Mouse (Mus musculus): ENCODE measurements around the gene Hoxd4. TPM values are rescaled to one million over a fixed set of nuclear protein-coding genes. Genes with fewer than 3 reads are reported as not detected.
A peak's percentile ranks its signal among the peaks of the same experiment; 100 is the strongest.

The Hoxd4 gene
- polyA plus RNA-seq, 1 experiment from 2014 or later = not detected

GRCm38 (mm10) chr2:74745540-74746297 lies 34.0 kb downstream of the Hoxd4 start:
- WGBS = 1% methylated on average over 6 of the region's 6 CpGs
- DNase-seq (ENCODE audit: low spot score, missing footprints) = peak; percentile 92

GRCm38 (mm10) chr2:74746298-74746921 lies 34.7 kb downstream of the Hoxd4 start:
- no peaks in the 10 kb centered on the region for H3K9me3 ChIP-seq (ENCODE audit: control insufficient read depth, low read length)
- H3K27ac ChIP-seq (ENCODE audit: low read depth, low read length) = no peak overlapping the region
- peaks cover 97% of the 10 kb centered on the region for H3K27me3 ChIP-seq (ENCODE audit: control insufficient read depth, insufficient read depth, low read length)
- WGBS = under 1% methylated on average over 58 of the region's 58 CpGs
- H3K4me2 ChIP-seq = no peak overlapping the region
- no peak overlapping the region for H3K4me3 ChIP-seq (ENCODE audit: low read depth, low read length)
- H3K9ac ChIP-seq (ENCODE audit: low read length) = no peak overlapping the region
- DNase-seq (ENCODE audit: low spot score, missing footprints) = peak; percentile 95
- no peaks in the 10 kb centered on the region for H3K36me3 ChIP-seq (ENCODE audit: control insufficient read depth, insufficient read depth, low read length)
- H3K4me1 ChIP-seq (ENCODE audit: control insufficient read depth, insufficient read depth, low read length) = peaks cover 6% of the 10 kb centered on the region
- ATAC-seq (ENCODE audit: low FRiP score) = 0 out of 2 replicates have a peak, but pooled peaks have one; percentile 20

More at GRCm38 (mm10) chr2:74745540-74746297, 34.0 kb downstream of the Hoxd4 start:
- Histone ChIP-seq H3K4me2 (no peak overlapping the region), H3K36me3 (ENCODE audit: control insufficient read depth, insufficient read depth, low read length) (no peaks in the 10 kb centered on the region), H3K27me3 (ENCODE audit: control insufficient read depth, insufficient read depth, low read length) (peaks cover 97% of the 10 kb centered on the region), H3K9ac (ENCODE audit: low read length) (no peak overlapping the region), H3K9me3 (ENCODE audit: control insufficient read depth, low read length) (no peaks in the 10 kb centered on the region), H3K27ac (ENCODE audit: low read depth, low read length) (no peak overlapping the region), H3K4me3 (ENCODE audit: low read depth, low read length) (no peak overlapping the region), H3K4me1 (ENCODE audit: control insufficient read depth, insufficient read depth, low read length) (peaks cover 6% of the 10 kb centered on the region)
- no peak for ATAC-seq (ENCODE audit: low FRiP score)

DNA sequence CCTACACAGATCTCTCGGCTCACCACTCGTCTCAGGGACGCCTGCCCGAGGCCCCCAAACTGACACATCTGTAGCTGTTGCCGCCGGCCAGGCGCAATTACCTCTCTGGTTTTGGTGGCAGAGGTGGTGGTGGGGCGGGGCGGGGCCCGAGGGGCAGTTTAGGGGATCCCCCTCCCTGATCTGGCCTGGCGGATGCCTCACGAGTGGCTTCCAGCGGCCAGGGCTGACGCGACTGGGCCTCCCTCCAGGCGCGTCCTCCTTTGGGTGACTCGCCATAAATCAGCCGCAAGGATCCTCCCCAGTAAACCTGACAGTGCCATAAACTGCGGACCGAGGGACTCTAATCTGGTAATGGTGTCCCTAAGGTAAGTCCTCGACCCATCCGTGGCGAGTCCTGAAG lies 35.3 kb downstream of the Hoxd4 start:
- Histone ChIP-seq H3K9ac (ENCODE audit: low read length) (no peak overlapping the region), H3K27me3 (ENCODE audit: control insufficient read depth, insufficient read depth, low read length) (peaks cover 97% of the 10 kb centered on the region), H3K9me3 (ENCODE audit: control insufficient read depth, low read length) (no peaks in the 10 kb centered on the region), H3K4me3 (ENCODE audit: low read depth, low read length) (no peak overlapping the region), H3K27ac (ENCODE audit: low read depth, low read length) (no peak overlapping the region), H3K4me2 (no peak overlapping the region), H3K4me1 (ENCODE audit: control insufficient read depth, insufficient read depth, low read length) (peaks cover 6% of the 10 kb centered on the region), H3K36me3 (ENCODE audit: control insufficient read depth, insufficient read depth, low read length) (no peaks in the 10 kb centered on the region)
- DNase-seq (ENCODE audit: low spot score, missing footprints) (peak; percentile 93), ATAC-seq (ENCODE audit: low FRiP score) (no peak)
- under 1% methylated on average over 24 of the region's 24 CpGs for WGBS

DNA sequence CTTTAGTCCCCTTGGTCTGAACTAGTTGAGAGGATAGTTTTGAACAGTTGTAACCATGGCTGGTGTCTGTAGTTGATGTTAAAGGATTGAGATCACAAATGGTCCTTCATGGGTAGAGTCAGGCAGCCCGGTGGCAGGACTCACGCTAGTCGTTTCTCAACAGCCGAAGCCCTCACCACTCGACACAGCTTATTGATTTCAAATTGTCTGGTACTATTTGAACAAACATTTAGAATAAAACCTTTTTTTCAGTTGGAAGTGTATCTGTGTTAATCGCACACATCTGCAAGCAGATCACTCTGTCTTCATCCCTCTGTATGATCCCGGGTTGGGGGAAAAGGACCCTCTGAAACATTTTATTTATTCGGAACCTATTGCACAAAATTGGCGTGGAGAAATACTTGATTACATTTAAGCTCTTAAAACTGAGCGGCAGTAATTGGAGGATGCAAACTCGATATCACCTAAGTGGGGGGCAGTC lies 36.0 kb downstream of the Hoxd4 start:
- no peak overlapping the region for H3K9ac ChIP-seq (ENCODE audit: low read length)
- ATAC-seq (ENCODE audit: low FRiP score) (no peak), DNase-seq (ENCODE audit: low spot score, missing footprints) (peak; percentile 94)
- WGBS = 3% methylated on average over 11 of the region's 11 CpGs
- no peaks in the 10 kb centered on the region for H3K9me3 ChIP-seq (ENCODE audit: control insufficient read depth, low read length)
- H3K27me3 ChIP-seq (ENCODE audit: control insufficient read depth, insufficient read depth, low read length) = peaks cover 97% of the 10 kb centered on the region
- peaks cover 9% of the 10 kb centered on the region for H3K4me1 ChIP-seq (ENCODE audit: control insufficient read depth, insufficient read depth, low read length)
- no peak overlapping the region for H3K4me2 ChIP-seq
- no peak overlapping the region for H3K4me3 ChIP-seq (ENCODE audit: low read depth, low read length)
- H3K27ac ChIP-seq (ENCODE audit: low read depth, low read length) = no peak overlapping the region
- H3K36me3 ChIP-seq (ENCODE audit: control insufficient read depth, insufficient read depth, low read length) = no peaks in the 10 kb centered on the region

- DNase-seq (ENCODE audit: low spot score, missing footprints) (peak; percentile 95), ATAC-seq (ENCODE audit: low FRiP score) (no peak)
- H3K4me3 ChIP-seq (ENCODE audit: low read depth, low read length) = no peak overlapping the region
- peaks cover 9% of the 10 kb centered on the region for H3K4me1 ChIP-seq (ENCODE audit: control insufficient read depth, insufficient read depth, low read length)
- peaks cover 98% of the 10 kb centered on the region for H3K27me3 ChIP-seq (ENCODE audit: control insufficient read depth, insufficient read depth, low read length)
- H3K9me3 ChIP-seq (ENCODE audit: control insufficient read depth, low read length) = no peaks in the 10 kb centered on the region
- no peak overlapping the region for H3K27ac ChIP-seq (ENCODE audit: low read depth, low read length)
- H3K9ac ChIP-seq (ENCODE audit: low read length) = no peak overlapping the region
- H3K4me2 ChIP-seq = no peak overlapping the region
- WGBS = 3% methylated on average over 9 of the region's 9 CpGs
- H3K36me3 ChIP-seq (ENCODE audit: control insufficient read depth, insufficient read depth, low read length) = no peaks in the 10 kb centered on the region
These were observed 36.8 kb downstream of the Hoxd4 start for GRCm38 (mm10) chr2:74748436-74748995.

DNA sequence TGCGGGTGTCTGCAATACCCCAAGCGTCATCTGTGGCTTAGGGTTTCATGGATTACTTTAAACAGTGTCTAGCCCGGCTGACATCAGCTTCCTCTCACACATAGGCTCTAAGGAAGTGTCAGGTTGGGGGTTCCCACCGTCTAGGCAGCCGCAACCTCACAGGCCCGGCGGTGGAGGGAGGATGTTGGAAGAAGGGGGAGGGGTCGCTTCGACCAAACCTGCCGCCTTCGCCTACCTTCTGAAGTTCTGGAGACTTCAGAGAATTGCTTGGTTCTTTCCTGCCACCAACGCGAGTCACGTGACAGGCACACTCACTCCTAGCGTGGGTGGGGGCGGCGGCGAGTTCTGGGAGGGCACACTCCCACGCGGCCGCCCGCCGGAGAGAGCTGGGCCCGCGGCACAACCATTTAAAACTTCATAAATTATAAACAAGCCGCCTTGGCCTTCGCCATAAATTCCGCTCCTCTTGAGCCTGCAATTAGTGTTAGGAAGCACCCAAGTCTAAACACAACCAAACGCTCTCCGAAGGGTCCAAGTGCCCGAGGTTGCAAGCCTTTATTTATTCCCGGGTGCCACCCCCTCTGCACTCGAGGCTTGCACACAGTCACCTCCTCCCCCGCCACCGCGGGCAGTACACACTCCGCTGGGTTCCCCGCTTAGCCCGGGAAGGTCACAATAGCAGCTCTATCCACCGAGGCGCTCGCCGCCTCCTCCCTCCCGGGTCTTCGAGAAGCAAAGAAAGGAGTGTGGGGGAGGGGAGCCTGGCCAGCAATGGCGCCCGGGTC lies 37.8 kb downstream of the Hoxd4 start:
- H3K4me3 ChIP-seq (ENCODE audit: low read depth, low read length) = peak overlapping the region; percentile 9
- ATAC-seq (ENCODE audit: low FRiP score) (peak; percentile 89), DNase-seq (ENCODE audit: low spot score, missing footprints) (peak; percentile 97)
- H3K36me3 ChIP-seq (ENCODE audit: control insufficient read depth, insufficient read depth, low read length) = no peaks in the 10 kb centered on the region
- 1% methylated on average over 47 of the region's 47 CpGs for WGBS
- H3K27ac ChIP-seq (ENCODE audit: low read depth, low read length) = no peak overlapping the region
- peak overlapping the region; percentile 42 for H3K4me2 ChIP-seq
- H3K27me3 ChIP-seq (ENCODE audit: control insufficient read depth, insufficient read depth, low read length) = peaks cover 98% of the 10 kb centered on the region
- H3K4me1 ChIP-seq (ENCODE audit: control insufficient read depth, insufficient read depth, low read length) = peaks cover 9% of the 10 kb centered on the region
- no peaks in the 10 kb centered on the region for H3K9me3 ChIP-seq (ENCODE audit: control insufficient read depth, low read length)
- H3K9ac ChIP-seq (ENCODE audit: low read length) = peak overlapping the region; percentile 27

DNA sequence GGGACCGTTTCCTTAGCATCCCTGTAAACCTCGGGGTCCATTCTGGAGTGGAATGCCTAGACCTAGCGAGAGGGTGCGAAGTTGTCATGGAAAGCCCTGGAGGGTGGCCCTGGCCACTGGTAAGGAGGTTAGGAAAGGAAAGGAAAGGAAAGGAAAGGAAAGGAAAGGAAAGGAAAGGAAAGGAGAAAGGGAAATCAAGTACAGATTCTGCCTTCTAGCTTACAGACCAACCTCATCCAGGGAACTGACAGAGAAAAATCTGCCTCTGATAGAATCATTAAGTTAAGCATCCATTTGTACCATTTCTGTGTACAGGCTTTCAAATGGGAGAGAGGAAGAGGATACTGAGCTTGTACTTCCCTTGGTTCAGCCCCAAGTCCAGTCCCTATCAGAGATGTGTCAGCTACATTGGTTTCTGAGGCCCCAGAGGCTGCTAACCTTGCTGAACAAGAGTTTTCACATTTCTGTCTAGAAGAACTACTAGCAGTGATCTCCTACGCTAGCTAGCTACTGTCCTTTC lies 39.1 kb downstream of the Hoxd4 start:
- Histone ChIP-seq H3K27me3 (ENCODE audit: control insufficient read depth, insufficient read depth, low read length) (peaks cover 93% of the 10 kb centered on the region), H3K9ac (ENCODE audit: low read length) (no peak overlapping the region), H3K27ac (ENCODE audit: low read depth, low read length) (no peak overlapping the region), H3K4me1 (ENCODE audit: control insufficient read depth, insufficient read depth, low read length) (peaks cover 9% of the 10 kb centered on the region), H3K36me3 (ENCODE audit: control insufficient read depth, insufficient read depth, low read length) (no peaks in the 10 kb centered on the region), H3K9me3 (ENCODE audit: control insufficient read depth, low read length) (no peaks in the 10 kb centered on the region), H3K4me2 (no peak overlapping the region), H3K4me3 (ENCODE audit: low read depth, low read length) (no peak overlapping the region)
- ATAC-seq (ENCODE audit: low FRiP score) = no peak
- DNase-seq (ENCODE audit: low spot score, missing footprints) = peak; percentile 93
- 6% methylated on average over 5 of the region's 5 CpGs for WGBS

DNA sequence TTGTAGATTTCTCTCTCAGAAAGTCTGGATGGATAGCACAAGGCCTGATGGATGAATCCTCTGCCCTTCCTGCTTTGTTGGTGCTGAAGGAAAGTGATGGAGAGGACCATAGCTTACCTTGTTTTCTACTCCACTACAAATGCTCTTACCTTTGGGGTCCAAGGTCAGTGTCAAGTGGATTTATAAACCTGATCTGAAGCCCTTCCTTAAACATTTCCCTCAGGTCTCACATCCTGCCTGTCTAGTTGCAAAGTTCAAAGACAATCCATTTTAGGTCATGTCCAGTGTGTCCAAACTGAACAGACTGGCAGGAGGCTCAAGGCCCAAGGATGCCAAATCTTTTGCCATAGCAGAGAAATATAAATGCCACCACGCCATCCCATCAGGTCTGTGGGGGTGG lies 40.1 kb downstream of the Hoxd4 start:
- no peak overlapping the region for H3K9ac ChIP-seq (ENCODE audit: low read length)
- peak; percentile 91 for DNase-seq (ENCODE audit: low spot score, missing footprints)

More for the DNA sequence above, 40.1 kb downstream of the Hoxd4 start:
- Histone ChIP-seq H3K4me3 (ENCODE audit: low read depth, low read length) (no peak overlapping the region), H3K9me3 (ENCODE audit: control insufficient read depth, low read length) (no peaks in the 10 kb centered on the region), H3K27ac (ENCODE audit: low read depth, low read length) (no peak overlapping the region), H3K4me2 (no peak overlapping the region), H3K27me3 (ENCODE audit: control insufficient read depth, insufficient read depth, low read length) (peaks cover 91% of the 10 kb centered on the region), H3K36me3 (ENCODE audit: control insufficient read depth, insufficient read depth, low read length) (no peaks in the 10 kb centered on the region), H3K4me1 (ENCODE audit: control insufficient read depth, insufficient read depth, low read length) (peaks cover 9% of the 10 kb centered on the region)
- WGBS = 67% methylated on average over 1 of the region's 1 CpGs
- no peak for ATAC-seq (ENCODE audit: low FRiP score)

Measured in midbrain, embryonic 11.5 days (tissue).